Mouse (Mus musculus): Measurements from ENCODE around the gene Olfr1033.
"Not testable (repeated sequence)": the region's sequence is repeated elsewhere in the genome, so short reads cannot be mapped to it uniquely, and the experiment has no call there.

Olfr1033 gene

GRCm38 (mm10) chr2:86020406-86020805, at the start of gene Olfr1033:
Gene Olfr1033, plus strand, starts transcription at chr2:86020633.
- not testable (repeated sequence) for DNase-seq

- DNase-seq = no peak
Observed at GRCm38 (mm10) chr2:85973595-85973994, 46.8 kb upstream of the Olfr1033 start, which contains the start of gene Olfr1029. Gene Olfr1029, plus strand, starts transcription at chr2:85973895.

GRCm38 (mm10) chr2:85978976-85979375, 41.5 kb upstream of the Olfr1033 start, which contains the start of gene Olfr1030:
Gene Olfr1030, plus strand, starts transcription at chr2:85979276.
- DNase-seq = no peak

GRCm38 (mm10) chr2:85990004-85990403, 30.4 kb upstream of the Olfr1033 start, which contains the start of gene Olfr1031:
Gene Olfr1031, plus strand, starts transcription at chr2:85990304.
- no peak for DNase-seq

GRCm38 (mm10) chr2:86005240-86005639, 15.2 kb upstream of the Olfr1033 start, which contains the start of gene Olfr1032:
Gene Olfr1032, plus strand, starts transcription at chr2:86005540.
- DNase-seq = no peak

- DNase-seq = not testable (repeated sequence)
Observed at GRCm38 (mm10) chr2:86021518-86021917, 1.1 kb downstream of the Olfr1033 start.

- DNase-seq = no peak
Observed at GRCm38 (mm10) chr2:86045561-86045960, 25.1 kb downstream of the Olfr1033 start, which contains the start of gene Olfr1034. Gene Olfr1034, plus strand, starts transcription at chr2:86045861.

GRCm38 (mm10) chr2:86050777-86051176, 30.3 kb downstream of the Olfr1033 start:
- DNase-seq = not testable (repeated sequence)

- not testable (repeated sequence) for DNase-seq
Observed at GRCm38 (mm10) chr2:86063766-86064165, 43.3 kb downstream of the Olfr1033 start.

GRCm38 (mm10) chr2:86070189-86070588, 49.8 kb downstream of the Olfr1033 start:
- no peak for DNase-seq

- not testable (repeated sequence) for DNase-seq
Observed at GRCm38 (mm10) chr2:86073692-86074091, 53.3 kb downstream of the Olfr1033 start, which contains the start of gene Olfr1036. Gene Olfr1036, plus strand, starts transcription at chr2:86073992.

GRCm38 (mm10) chr2:86080478-86080877, 60.0 kb downstream of the Olfr1033 start:
- DNase-seq = not testable (repeated sequence)

- no peak for DNase-seq
Observed at GRCm38 (mm10) chr2:86087285-86087684, 66.9 kb downstream of the Olfr1033 start, which contains the start of gene Olfr1037. Gene Olfr1037, minus strand, starts transcription at chr2:86087385.

Data from right cerebral cortex, postnatal 14 days (tissue).